Mouse (Mus musculus) cerebellum, postnatal 25 days (tissue): Measurements from ENCODE around the gene Psmd14.

Source experiments
- DNase-seq, 2 experiments: peaks; one replicate each; pipeline ENCODE4 v3.0.0; 2021; ENCODE audit warnings: mixed read lengths in 2 of 2

Gene Psmd14

GRCm38 (mm10) chr2:61711108-61712040 is at the start of gene Psmd14:
Gene Psmd14, plus strand, starts transcription at chr2:61711694.
- peak; percentile 87 to 92 for DNase-seq

- DNase-seq: no peak
Observed at GRCm38 (mm10) chr2:61662833-61663232, 48.7 kb upstream of the Psmd14 start.

GRCm38 (mm10) chr2:61663573-61664241 is 47.8 kb upstream of the Psmd14 start:
- no peak for DNase-seq

GRCm38 (mm10) chr2:61667420-61667819 is 44.1 kb upstream of the Psmd14 start:
- DNase-seq: no peak

- DNase-seq: peak; percentile 72 to 83
Observed at GRCm38 (mm10) chr2:61668260-61668659, 43.2 kb upstream of the Psmd14 start.

GRCm38 (mm10) chr2:61674555-61674954 is 36.9 kb upstream of the Psmd14 start:
- no peak for DNase-seq

DNA sequence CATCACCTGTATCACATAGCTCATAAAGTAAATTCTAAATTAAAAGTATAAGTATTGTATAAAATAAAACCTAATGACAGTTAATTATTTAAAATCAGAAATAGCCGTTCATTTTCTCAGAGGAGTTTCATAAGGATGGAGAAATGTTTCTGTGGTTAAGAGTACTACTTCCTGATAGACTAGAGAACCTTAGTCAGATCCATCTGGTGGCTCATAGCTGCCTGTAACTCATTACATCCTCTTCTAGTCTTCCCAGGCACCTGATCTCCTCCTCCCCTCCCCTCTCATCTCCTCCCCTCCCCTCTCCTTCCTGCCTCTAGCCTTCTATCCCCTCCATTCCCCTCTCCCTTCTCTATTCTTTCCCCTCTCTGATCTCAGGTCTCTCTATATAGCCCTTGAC is 29.9 kb upstream of the Psmd14 start:
- no peak for DNase-seq

- DNase-seq: no peak
Observed at GRCm38 (mm10) chr2:61686533-61686932, 25.0 kb upstream of the Psmd14 start.

GRCm38 (mm10) chr2:61689086-61689485 is 22.4 kb upstream of the Psmd14 start:
- no peak for DNase-seq

DNA sequence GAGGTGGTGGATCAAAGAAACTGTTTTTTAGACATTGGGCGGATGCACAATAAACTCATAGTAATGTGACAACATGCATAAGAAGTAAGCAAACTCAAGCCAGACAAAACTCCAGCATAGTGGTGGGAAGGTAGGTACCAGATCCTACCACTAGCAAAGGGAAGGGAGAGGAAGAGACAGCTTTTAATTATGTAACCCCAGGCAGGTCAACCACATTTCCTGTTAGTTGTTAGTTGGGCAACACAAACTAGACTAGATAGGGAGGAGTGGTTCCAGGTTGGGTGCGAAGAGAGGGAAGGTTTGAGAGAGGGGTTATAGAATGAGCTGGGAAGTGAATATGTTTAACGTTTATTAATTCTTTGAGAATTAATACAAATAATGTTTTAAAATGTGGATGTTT is 1.9 kb upstream of the Psmd14 start:
- no peak for DNase-seq

- no peak for DNase-seq
Observed at GRCm38 (mm10) chr2:61712526-61712925, 1.0 kb downstream of the Psmd14 start.

- DNase-seq: no peak
Observed at GRCm38 (mm10) chr2:61722401-61722982, 11.0 kb downstream of the Psmd14 start.

- DNase-seq: no peak
Observed at GRCm38 (mm10) chr2:61732802-61733486, 21.4 kb downstream of the Psmd14 start.

DNA sequence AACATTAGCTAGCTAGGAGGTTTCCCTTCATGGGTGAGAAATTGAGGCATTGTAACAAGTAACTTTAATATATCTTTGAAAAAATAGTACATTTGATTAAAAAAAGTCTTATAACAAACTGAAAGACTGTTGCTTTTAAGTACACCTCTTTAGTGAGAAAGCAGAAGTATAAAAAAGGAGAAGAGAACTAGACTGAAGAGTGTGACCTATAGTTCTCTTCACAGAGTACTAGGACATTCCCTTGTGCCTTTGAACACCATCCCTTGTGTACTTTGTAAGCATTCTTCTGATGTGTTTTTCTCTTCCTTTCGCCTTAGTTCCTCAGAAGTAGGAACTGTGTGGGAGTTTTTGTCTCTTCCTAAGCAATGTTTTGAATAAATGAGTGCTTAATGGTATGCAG is 22.7 kb downstream of the Psmd14 start:
- no peak for DNase-seq

DNA sequence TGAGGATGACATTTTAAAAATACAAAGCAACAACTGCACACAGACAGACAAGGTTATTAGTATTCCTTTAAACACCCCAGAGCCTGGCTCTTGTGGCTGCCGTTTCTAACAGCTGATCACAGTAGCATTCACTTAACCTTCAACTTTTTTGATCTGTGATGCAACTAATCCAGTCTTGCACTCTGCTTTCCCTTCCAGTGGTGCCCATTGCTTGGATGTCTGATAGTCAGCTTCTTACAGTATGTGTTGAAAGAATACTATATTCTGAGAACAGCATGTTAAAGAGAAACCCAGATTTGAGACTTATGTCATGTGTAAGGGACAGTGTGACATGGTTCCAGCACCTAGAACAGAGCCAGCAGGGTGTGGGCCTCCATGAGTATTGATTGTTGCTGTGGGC is 34.6 kb downstream of the Psmd14 start:
- DNase-seq: no peak

DNA sequence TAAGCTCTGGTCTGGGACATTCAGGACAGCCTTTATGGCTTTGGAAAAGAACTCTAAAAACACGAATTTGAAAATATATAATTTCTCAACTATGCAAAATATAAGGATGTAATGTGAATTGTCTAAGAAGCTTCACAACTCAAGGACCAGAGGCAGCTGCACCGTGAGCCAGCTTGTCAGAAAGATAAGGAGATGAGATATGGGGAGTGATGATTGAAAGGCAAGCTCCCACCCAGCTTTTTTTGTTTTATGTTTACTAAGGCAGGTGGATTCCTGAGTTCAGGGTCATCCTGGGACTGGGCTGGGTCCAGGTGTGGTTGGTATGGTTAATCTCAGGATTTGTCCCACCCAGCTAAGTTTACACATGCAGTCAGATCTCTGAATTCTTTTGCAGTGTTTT is 35.1 kb downstream of the Psmd14 start:
- no peak for DNase-seq

GRCm38 (mm10) chr2:61747411-61747810 is 35.9 kb downstream of the Psmd14 start:
- no peak for DNase-seq

DNA sequence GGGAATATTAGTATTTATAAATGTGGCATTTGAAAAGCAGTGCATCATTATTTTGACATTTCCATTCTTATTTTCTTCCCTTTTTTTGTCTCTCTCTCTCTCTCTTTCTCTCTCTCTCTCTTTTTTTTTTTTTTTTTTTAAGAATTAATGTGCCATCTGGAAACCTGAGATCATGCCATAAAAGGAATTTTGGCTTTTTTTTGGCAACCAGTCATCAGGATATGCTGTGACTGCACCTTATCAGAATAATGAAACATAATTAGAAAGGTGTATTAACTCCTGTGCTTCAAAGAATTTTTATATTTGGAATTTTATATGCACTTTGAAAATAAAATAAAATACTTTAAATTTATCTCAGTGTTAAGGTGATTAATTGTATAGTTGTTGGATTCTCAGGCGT is 39.2 kb downstream of the Psmd14 start:
- DNase-seq: no peak

- peak in 1 of 2 experiments; percentile 20 for DNase-seq
Observed at GRCm38 (mm10) chr2:61751286-61751685, 39.8 kb downstream of the Psmd14 start.

- DNase-seq: no peak
Observed at GRCm38 (mm10) chr2:61752362-61752761, 40.9 kb downstream of the Psmd14 start.

DNA sequence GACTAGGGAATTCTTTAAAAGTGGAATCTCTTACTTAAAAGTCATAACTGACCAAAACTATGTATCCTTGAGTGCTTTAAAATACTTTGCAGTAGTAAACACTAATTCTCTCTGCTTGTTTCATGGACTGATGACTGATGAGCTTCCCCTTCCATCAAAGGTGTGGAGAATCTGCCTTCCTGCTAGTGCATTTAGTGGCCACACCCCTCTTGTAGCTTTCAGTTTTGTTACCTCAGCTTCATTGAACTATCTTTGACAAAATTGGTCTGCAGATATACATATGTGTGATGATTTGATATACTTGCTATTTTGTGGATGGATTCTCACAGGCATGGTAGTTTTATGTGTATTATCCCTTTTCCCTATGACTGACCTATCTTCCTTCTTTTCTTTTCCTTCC is 43.5 kb downstream of the Psmd14 start:
- no peak for DNase-seq

DNA sequence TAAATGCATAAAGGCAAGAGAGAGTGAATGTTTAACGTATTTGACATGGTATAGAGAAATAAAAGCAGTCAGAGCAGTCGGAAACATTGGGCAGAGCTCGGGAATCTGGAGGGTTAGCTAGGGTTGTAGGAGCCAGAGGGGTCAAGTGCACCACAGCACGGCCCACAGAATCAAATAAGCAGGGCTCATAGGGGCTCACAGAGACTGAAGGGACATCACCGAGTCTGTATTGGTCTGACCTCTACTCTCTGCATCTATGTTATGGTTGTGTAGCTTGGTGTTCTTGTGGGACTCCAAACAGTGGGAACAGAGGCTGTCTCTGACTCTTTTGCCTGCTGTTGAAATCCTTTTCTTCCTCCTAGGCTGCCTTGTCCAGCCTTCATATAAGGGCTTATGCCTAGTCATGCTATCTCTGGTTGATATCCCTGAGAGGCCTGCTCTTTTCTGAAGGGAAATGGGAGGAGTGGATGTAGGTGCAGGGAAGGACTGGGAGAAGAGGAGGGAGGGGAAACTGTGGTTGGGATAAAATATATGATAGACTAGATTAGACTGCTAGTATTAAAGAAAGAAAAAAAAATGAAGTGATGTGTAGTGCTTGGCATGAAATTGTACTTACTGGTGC is 47.9 kb downstream of the Psmd14 start:
- no peak for DNase-seq

GRCm38 (mm10) chr2:61760044-61760443 is 48.5 kb downstream of the Psmd14 start:
- DNase-seq: no peak
